Mouse (Mus musculus): ENCODE data around the gene Dnajc5g. TPM values are rescaled to one million over a fixed set of nuclear protein-coding genes. Genes with fewer than 3 reads are reported as not detected.
A peak's percentile ranks its signal among the peaks of the same experiment; 100 is the strongest.

The Dnajc5g gene
- total and polyA plus RNA-seq, 3 experiments: not detected

DNA sequence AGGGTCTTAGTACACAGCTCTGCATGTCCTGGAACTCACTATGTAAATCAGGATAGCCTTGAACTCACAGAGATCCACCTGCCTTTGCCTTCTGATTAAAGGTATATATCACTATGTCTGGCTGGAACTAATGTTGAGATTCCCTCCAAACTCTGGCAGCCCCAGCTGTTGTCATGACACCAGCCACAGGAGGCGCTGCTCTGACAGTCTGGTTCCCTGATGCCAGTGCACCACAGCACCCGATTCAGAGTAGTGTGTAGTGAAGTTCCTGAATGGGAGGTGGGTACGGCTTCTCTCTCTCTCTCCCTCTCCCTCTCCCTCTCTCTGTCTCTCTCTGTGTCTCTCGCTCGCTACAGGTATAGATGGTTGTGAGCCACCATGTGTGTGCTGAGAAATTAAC lies 23.7 kb upstream of the Dnajc5g start:
- H3K4me3 ChIP-seq (replicated peaks in 1 of 3; ENCODE audit: low read depth in 2 of 3, low read length in 2 of 3, poor library complexity in 1 of 3): peak overlapping the region in 2 of 3 experiments; percentile 26 to 29
- DNase-seq (ENCODE audit: extremely low read depth): peak; percentile 81
- no peak overlapping the region for H3K27ac ChIP-seq (ENCODE audit: insufficient read depth, low read depth)
- no peaks in the 10 kb centered on the region for H3K9me3 ChIP-seq (replicated peaks; ENCODE audit: low read length)
- H3K79me2 ChIP-seq (replicated peaks; ENCODE audit: control insufficient read depth, extremely low read depth, insufficient read depth, poor library complexity, severe bottlenecking): no peaks in the 10 kb centered on the region
- H3K4me2 ChIP-seq (ENCODE audit: insufficient read depth, low read depth, poor library complexity, severe bottlenecking): no peak overlapping the region
- no peak for TF ChIP-seq ETS1 (conservative IDR thresholded peaks at IDR 0.05; ENCODE audit: low read depth, low read length)
- TF ChIP-seq TCF12 (IDR thresholded peaks at IDR 0.05; ENCODE audit: low read depth, low read length): no peak
- TF ChIP-seq CTCF (conservative IDR thresholded peaks at IDR 0.05 in 1 of 2, IDR thresholded peaks at IDR 0.05 in 1 of 2; ENCODE audit: low read depth in 2 of 2, low read length in 2 of 2): peak; percentile 75 to 81
- peak; percentile 30; the same call in 1 of the 2 replicates for TF ChIP-seq SMC3 (IDR thresholded peaks at IDR 0.05; ENCODE audit: low read depth, low read length)
- TF ChIP-seq RAD21 (IDR thresholded peaks at IDR 0.05; ENCODE audit: low read depth, low read length): peak; percentile 52
- no peak for TF ChIP-seq PAX5 (IDR thresholded peaks at IDR 0.05; ENCODE audit: low read length)
- no peak for TF ChIP-seq GABPA (IDR thresholded peaks at IDR 0.05; ENCODE audit: insufficient replicate concordance, low read depth, low read length)
- no peak for TF ChIP-seq EP300 (IDR thresholded peaks at IDR 0.05; ENCODE audit: low read length)
- no peak overlapping the region for H3K9ac ChIP-seq (ENCODE audit: insufficient read depth, low read depth)
- dilution Hi-C loops (cut with MboI; ENCODE audit: extremely low pct_ligation_motif_present, extremely low pct_unique_long_range_greater_than_20kb, low sequenced_read_pairs): no loop called here
- H3K36me3 ChIP-seq (replicated peaks in 1 of 2; ENCODE audit: control insufficient read depth in 1 of 2, insufficient read depth in 1 of 2, low read length in 1 of 2): peaks cover 22 to 37% of the 10 kb centered on the region in 2 experiments
- H3K4me1 ChIP-seq (ENCODE audit: control insufficient read depth in 1 of 2, insufficient read depth in 2 of 2): peaks cover 13 to 35% of the 10 kb centered on the region in 2 experiments
- in situ Hi-C loops (cut with MboI; ENCODE audit: low pct_ligation_motif_present, low pct_unique_long_range_greater_than_20kb, low sequenced_read_pairs): no loop called here
- H3K27me3 ChIP-seq (replicated peaks): peaks cover 16% of the 10 kb centered on the region

DNA sequence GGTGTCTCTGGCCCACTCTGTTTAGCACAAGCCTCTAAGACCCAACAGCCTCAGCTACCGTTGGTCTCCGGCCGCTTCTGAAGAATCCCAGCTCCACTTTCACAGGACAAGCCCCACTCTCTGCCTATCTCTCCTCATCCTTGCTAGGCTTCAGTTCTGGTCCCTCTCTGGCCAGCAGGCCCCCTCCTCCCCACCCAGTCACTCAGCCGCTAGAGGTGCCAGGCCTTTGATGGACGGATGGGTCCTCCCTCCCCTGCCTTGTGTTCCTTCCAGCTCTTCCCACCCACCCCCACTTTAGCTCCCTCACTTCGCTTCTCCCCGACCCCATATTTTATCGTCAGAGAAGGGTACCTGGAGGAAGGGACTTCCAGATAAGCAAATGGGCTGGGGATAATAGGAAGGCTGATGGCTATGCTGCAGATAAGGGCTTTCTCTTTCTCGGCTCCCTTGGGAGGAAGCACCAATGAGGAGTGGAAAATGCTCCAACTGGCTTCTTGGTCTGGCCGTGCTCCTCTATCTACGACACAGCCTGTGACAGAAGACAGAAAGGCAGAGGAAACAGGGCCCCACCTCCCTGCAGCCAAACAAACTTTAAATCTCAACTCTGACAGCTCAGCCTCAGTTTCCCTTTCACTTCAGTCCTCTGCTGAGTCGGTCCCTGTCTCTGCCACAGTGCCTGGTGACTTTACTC lies 23.0 kb upstream of the Dnajc5g start:
- dilution Hi-C loops (cut with MboI; ENCODE audit: extremely low pct_ligation_motif_present, extremely low pct_unique_long_range_greater_than_20kb, low sequenced_read_pairs): no loop called here
- Histone ChIP-seq H3K4me3 (replicated peaks in 1 of 3; ENCODE audit: low read depth in 2 of 3, low read length in 2 of 3, poor library complexity in 1 of 3) (peak overlapping the region; percentile 26 to 31 (median 29)), H3K36me3 (replicated peaks in 1 of 2; ENCODE audit: control insufficient read depth in 1 of 2, insufficient read depth in 1 of 2, low read length in 1 of 2) (peaks cover 14 to 30% of the 10 kb centered on the region in 2 experiments), H3K79me2 (replicated peaks; ENCODE audit: control insufficient read depth, extremely low read depth, insufficient read depth, poor library complexity, severe bottlenecking) (no peaks in the 10 kb centered on the region), H3K9me3 (replicated peaks; ENCODE audit: low read length) (no peaks in the 10 kb centered on the region), H3K4me2 (ENCODE audit: insufficient read depth, low read depth, poor library complexity, severe bottlenecking) (peak overlapping the region; percentile 95), H3K4me1 (ENCODE audit: control insufficient read depth in 1 of 2, insufficient read depth in 2 of 2) (peaks cover 13 to 36% of the 10 kb centered on the region in 2 experiments), H3K9ac (ENCODE audit: insufficient read depth, low read depth) (no peak overlapping the region; the same call in 1 of the 2 replicates), H3K27ac (ENCODE audit: insufficient read depth, low read depth) (0 out of 2 replicates have a peak overlapping the region, but pooled peaks have one; percentile 2), H3K27me3 (replicated peaks) (peaks cover 21% of the 10 kb centered on the region)
- in situ Hi-C loops (cut with MboI; ENCODE audit: low pct_ligation_motif_present, low pct_unique_long_range_greater_than_20kb, low sequenced_read_pairs): no loop called here
- peak; percentile 63 for DNase-seq (ENCODE audit: extremely low read depth)
- TF ChIP-seq MYC (IDR thresholded peaks at IDR 0.05; ENCODE audit: low read depth, low read length) (no peak), EP300 (IDR thresholded peaks at IDR 0.05; ENCODE audit: low read length) (0 out of 2 replicates have a peak, but pooled peaks have one; percentile 15), SIN3A (IDR thresholded peaks at IDR 0.05; ENCODE audit: low read length) (0 out of 2 replicates have a peak, but pooled peaks have one; percentile 18), MEF2A (IDR thresholded peaks at IDR 0.05; ENCODE audit: borderline replicate concordance, low read depth, low read length) (no peak), MAFK (IDR thresholded peaks at IDR 0.05; ENCODE audit: insufficient replicate concordance, low read length) (no peak), MAX (IDR thresholded peaks at IDR 0.05; ENCODE audit: low read length) (no peak), BHLHE40 (IDR thresholded peaks at IDR 0.05; ENCODE audit: low read depth, low read length) (0 out of 2 replicates have a peak, but pooled peaks have one; percentile 7), ETS1 (conservative IDR thresholded peaks at IDR 0.05; ENCODE audit: low read depth, low read length) (no peak), TBP (conservative IDR thresholded peaks at IDR 0.05; ENCODE audit: low read depth, low read length) (no peak), UBTF (IDR thresholded peaks at IDR 0.05; ENCODE audit: low read depth, low read length) (no peak), ELF1 (IDR thresholded peaks at IDR 0.05; ENCODE audit: low read depth, low read length) (no peak), IRF4 (IDR thresholded peaks at IDR 0.05; ENCODE audit: low read depth, low read length) (no peak), SMC3 (IDR thresholded peaks at IDR 0.05; ENCODE audit: low read depth, low read length) (no peak), CTCF (conservative IDR thresholded peaks at IDR 0.05 in 1 of 2, IDR thresholded peaks at IDR 0.05 in 1 of 2; ENCODE audit: low read depth in 2 of 2, low read length in 2 of 2) (no peak), CHD1 (IDR thresholded peaks at IDR 0.05; ENCODE audit: low read depth, low read length) (no peak), POLR2AphosphoS2 (IDR thresholded peaks at IDR 0.05; ENCODE audit: low read depth, low read length) (no peak), ZMIZ1 (IDR thresholded peaks at IDR 0.05; ENCODE audit: low read depth, low read length) (no peak), KAT2A (IDR thresholded peaks at IDR 0.05; ENCODE audit: insufficient replicate concordance, low read length) (no peak), JUN (IDR thresholded peaks at IDR 0.05; ENCODE audit: insufficient read depth, low read depth, low read length) (no peak), MAZ (IDR thresholded peaks at IDR 0.05; ENCODE audit: low read depth, low read length) (peak; percentile 37), JUND (conservative IDR thresholded peaks at IDR 0.05; ENCODE audit: low read depth, low read length) (no peak), TCF12 (IDR thresholded peaks at IDR 0.05; ENCODE audit: low read depth, low read length) (no peak), HCFC1 (IDR thresholded peaks at IDR 0.05; ENCODE audit: low read depth, low read length) (no peak), ZC3H11A (IDR thresholded peaks at IDR 0.05; ENCODE audit: low read depth, low read length) (no peak), POLR2A (IDR thresholded peaks at IDR 0.05; ENCODE audit: low read depth, low read length) (no peak), USF2 (conservative IDR thresholded peaks at IDR 0.05; ENCODE audit: low read depth, low read length) (no peak), USF1 (IDR thresholded peaks at IDR 0.05; ENCODE audit: low read depth, low read length) (no peak)
